Comparison of ENCODE assay signal across 19 mouse cellular contexts in the genomic region with DNA sequence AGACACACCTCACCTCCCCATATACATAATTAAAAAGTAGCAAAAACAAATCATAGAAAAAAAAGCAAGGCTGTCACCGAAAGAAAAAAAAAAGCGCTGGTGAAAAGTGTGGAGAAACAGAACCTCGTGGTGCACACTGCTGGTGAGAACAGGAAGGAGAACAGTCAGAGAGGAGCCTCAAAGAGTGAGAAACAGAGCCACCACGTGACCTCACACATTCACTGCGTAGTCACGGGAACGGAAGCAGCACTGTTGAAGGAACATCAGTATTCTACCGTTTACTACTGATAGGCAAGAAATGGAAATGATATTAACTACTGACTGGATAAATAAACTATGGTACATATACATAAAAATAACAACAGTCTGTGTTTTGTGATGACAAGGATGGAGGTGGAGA. TPM values are rescaled to one million over a fixed set of nuclear protein-coding genes. Genes with fewer than 3 reads are reported as not detected.
A peak's percentile ranks its signal among the peaks of the same experiment; 100 is the strongest.
DNase-seq lines count a peak whose midpoint lies in the region; ATAC-seq lines count a peak whose summit lies in the region.
"Had no signal": no experiment of that assay in that cellular context is flagged by ENCODE, and none has a peak within 500 bp of the region (broad histone marks: within the 10 kb centered on the region; RNA-seq: fewer than 3 reads in every experiment).

No protein-coding gene starts in this region.

- H3K4me1 ChIP-seq in hindbrain, embryonic 13.5 days (replicated peaks) = peaks cover 5% of the 10 kb centered on the region

- ATAC-seq in megakaryocyte, adult 5-6 weeks (ENCODE audit: poor library complexity, severe bottlenecking) = 0 out of 2 replicates have a peak, but pooled peaks have one; percentile 33
- no peak for ATAC-seq in hindbrain, embryonic 13.5 days (ENCODE audit: low FRiP score)
- no peak for ATAC-seq in inflammation-experienced regulatory T-cells, adult 6 months
- ATAC-seq: forebrain, embryonic 16.5 days had no signal

- H3K36me3 ChIP-seq in hindbrain, embryonic 13.5 days = peaks cover 6% of the 10 kb centered on the region; the same call in 1 of the 2 replicates
- H3K36me3 ChIP-seq: forebrain, embryonic 12.5 days; hindbrain, embryonic 15.5 days had no signal

- H3K27ac ChIP-seq in hindbrain, embryonic 13.5 days = no peak overlapping the region
- H3K27ac ChIP-seq: embryonic facial prominence, embryonic 13.5 days; forebrain, embryonic 12.5 days; heart, adult 2 months; hindbrain, embryonic 10.5 days; hindbrain, embryonic 15.5 days had no signal

- H3K9ac ChIP-seq in hindbrain, embryonic 13.5 days = no peak overlapping the region
- H3K9ac ChIP-seq: embryonic facial prominence, embryonic 13.5 days; forebrain, embryonic 12.5 days; hindbrain, embryonic 15.5 days had no signal

- H3K27me3 ChIP-seq in hindbrain, embryonic 13.5 days = no peaks in the 10 kb centered on the region
- H3K27me3 ChIP-seq: embryonic facial prominence, embryonic 13.5 days; forebrain, embryonic 12.5 days; hindbrain, embryonic 15.5 days had no signal

- H3K4me3 ChIP-seq in hindbrain, embryonic 13.5 days = no peak overlapping the region
- H3K4me3 ChIP-seq: embryonic facial prominence, embryonic 13.5 days; forebrain, embryonic 12.5 days; heart, adult 2 months; hindbrain, embryonic 10.5 days; hindbrain, embryonic 15.5 days had no signal

- H3K4me2 ChIP-seq in hindbrain, embryonic 13.5 days = no peak overlapping the region
- H3K4me2 ChIP-seq: embryonic facial prominence, embryonic 13.5 days; forebrain, embryonic 12.5 days; heart, embryonic 11.5 days; hindbrain, embryonic 15.5 days had no signal

- no peaks in the 10 kb centered on the region for H3K9me3 ChIP-seq in hindbrain, embryonic 13.5 days
- H3K9me3 ChIP-seq: embryonic facial prominence, embryonic 13.5 days; forebrain, embryonic 12.5 days; hindbrain, embryonic 10.5 days; hindbrain, embryonic 15.5 days had no signal

- 88% methylated on average over 8 of the region's 8 CpGs for WGBS in hindbrain, embryonic 13.5 days

- DNase-seq in testis, postnatal 10 days (ENCODE audit: low spot score) = peak; percentile 20
- DNase-seq in testis, postnatal 14 days (ENCODE audit: low spot score) = no peak
- peak; percentile 22 for DNase-seq in CD4-positive helper T cell, adult 2 months (ENCODE audit: low read depth, low spot score)
- DNase-seq in urinary bladder, adult 2 months (ENCODE audit: low spot score) = no peak
- DNase-seq: adrenal gland, adult 8-10 months; cerebellum, adult 11-12 months; cerebellum, adult 9-10 months; cerebellum, postnatal 25 days; gastrocnemius, postnatal 10 days; heart, adult 2 months had no signal

RNA-seq across cellular contexts. Expression of a gene that starts 43.5 kb away (rescaled TPM):
- total RNA-seq in megakaryocyte, adult 5-6 weeks (2015) = 22.5 and 28.9 TPM in 2 replicates
- 17.9 and 20.4 TPM in 2 replicates for total RNA-seq in megakaryocyte, adult 5-6 weeks (2017)
- 575 and 579 TPM in 2 replicates for polyA plus RNA-seq in hindbrain, embryonic 13.5 days (2015; fragmentation: Nextera tagmentation; extraction: Ambion mirVana)
- polyA plus RNA-seq in urinary bladder, adult 2 months (2012; rRNA removed) = 153 and 172 TPM in 2 replicates
- polyA plus RNA-seq in inflammation-experienced regulatory T-cells, adult 6 months (2017; shearing (Covaris generic)) = 10 to 100 TPM; 45.4 to 48.2 (median 47.7) TPM

Comparison
In these comparisons a context has a peak if more than half of its experiments do, and no peak if none do; other contexts are left out.
1. DNase-seq: peak in testis, postnatal 10 days (single experiment) and CD4-positive helper T cell, adult 2 months (single experiment); none in testis, postnatal 14 days (single experiment) and urinary bladder, adult 2 months (single experiment).